Mouse (Mus musculus): ENCODE measurements around the gene Prss41. TPM values are rescaled to one million over a fixed set of nuclear protein-coding genes. Genes with fewer than 3 reads are reported as not detected.
"Not testable (repeated sequence)": the region's sequence is repeated elsewhere in the genome, so short reads cannot be mapped to it uniquely, and the experiment has no call there.

Prss41 gene
- 1.0 and 1.2 TPM in 2 replicates for total RNA-seq (2021)
- long read RNA-seq, partial matches to known transcripts, result 0 of 1 reads
- long read RNA-seq, other reads (novel, unspliced or antisense), result 1 of 1 reads

GRCm38 (mm10) chr17:23843812-23844273 is at the start of gene Prss41, which contains the start of gene Prss32:
Prss41 (minus strand) TSS chr17:23844172.
Prss32 (plus strand) TSS chr17:23843855.
- peak; percentile 66 for DNase-seq

DNA sequence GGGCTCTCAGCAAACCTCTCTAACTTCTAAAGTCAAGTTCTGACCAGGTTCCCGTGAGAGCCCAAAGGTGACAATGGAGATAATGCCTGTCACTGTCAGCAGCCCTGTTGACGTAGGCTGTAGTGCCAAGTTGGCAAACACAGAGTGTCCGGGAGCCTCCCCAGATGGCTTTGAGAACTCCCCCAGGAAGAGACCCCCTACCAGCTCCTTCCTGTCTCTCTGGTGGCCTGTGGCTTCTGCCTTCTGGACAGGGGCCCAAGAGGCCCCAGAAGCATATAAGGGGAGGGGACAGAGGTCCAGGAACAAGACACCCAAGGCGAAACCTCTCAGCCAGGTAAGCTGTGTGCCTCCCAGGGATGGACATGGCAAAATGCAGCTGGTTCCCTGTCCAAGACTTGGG is 36.6 kb upstream of the Prss41 start, which contains the start of the genes Dcpp1 and Dcpp2:
TSS of gene Dcpp1 (plus strand) at position 301 of the 400 bp plus-strand sequence.
TSS of gene Dcpp2 (plus strand) at position 305 of the 400 bp plus-strand sequence.
- DNase-seq, result not testable (repeated sequence)

GRCm38 (mm10) chr17:23877166-23877565 is 33.2 kb upstream of the Prss41 start:
- DNase-seq, result no peak

DNA sequence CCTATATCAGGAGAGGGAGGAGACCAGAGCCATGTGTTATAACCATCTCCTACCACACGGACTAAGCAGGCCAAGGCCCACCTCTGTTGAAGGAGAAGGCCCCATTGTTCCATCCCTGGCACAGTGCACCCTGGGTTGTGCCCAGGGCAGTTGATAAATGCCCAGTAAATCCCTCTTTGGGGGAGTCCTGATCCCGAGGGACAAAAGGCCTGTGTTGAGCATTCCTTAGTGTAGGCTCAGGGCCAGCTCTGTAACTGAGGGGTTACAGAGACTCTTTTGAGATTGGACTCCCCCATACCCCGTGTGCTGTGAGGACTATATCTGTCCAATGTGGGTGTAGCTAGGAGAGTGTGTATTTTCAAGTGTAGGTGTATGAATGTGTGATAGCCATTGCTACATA is 32.8 kb upstream of the Prss41 start:
- no peak for DNase-seq

- DNase-seq, result peak; percentile 47
Observed at GRCm38 (mm10) chr17:23873884-23874856, 30.2 kb upstream of the Prss41 start.

GRCm38 (mm10) chr17:23868513-23868912 is 24.5 kb upstream of the Prss41 start:
- DNase-seq, result peak; percentile 15

DNA sequence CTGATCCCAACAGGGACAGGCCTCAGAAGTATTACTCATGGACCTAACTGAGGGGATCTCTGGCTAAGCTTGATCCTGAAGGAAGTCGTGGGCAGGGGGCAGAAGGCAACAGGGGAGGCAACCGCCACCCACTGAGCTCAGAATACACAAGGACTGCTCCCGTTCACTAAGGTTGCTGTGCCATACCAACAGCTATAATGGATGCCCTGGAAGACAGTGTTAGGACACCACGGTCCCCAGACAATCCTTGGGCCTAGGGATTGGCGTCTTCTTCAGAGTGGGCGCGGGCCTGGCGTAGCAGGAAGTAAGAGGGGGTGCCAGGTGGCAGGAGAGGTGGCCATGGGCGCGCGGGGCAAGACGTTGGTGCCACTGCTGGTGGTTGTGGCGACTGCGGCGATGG is 23.8 kb upstream of the Prss41 start, which contains the start of gene Prss21:
TSS of gene Prss21 (plus strand) at position 301 of the 400 bp plus-strand sequence.
- DNase-seq, result no peak

GRCm38 (mm10) chr17:23862926-23863325 is 19.0 kb upstream of the Prss41 start:
- DNase-seq, result peak; percentile 28

- DNase-seq, result no peak
Observed at GRCm38 (mm10) chr17:23857913-23858312, 13.9 kb upstream of the Prss41 start.

GRCm38 (mm10) chr17:23857193-23857592 is 13.2 kb upstream of the Prss41 start:
- no peak for DNase-seq

DNA sequence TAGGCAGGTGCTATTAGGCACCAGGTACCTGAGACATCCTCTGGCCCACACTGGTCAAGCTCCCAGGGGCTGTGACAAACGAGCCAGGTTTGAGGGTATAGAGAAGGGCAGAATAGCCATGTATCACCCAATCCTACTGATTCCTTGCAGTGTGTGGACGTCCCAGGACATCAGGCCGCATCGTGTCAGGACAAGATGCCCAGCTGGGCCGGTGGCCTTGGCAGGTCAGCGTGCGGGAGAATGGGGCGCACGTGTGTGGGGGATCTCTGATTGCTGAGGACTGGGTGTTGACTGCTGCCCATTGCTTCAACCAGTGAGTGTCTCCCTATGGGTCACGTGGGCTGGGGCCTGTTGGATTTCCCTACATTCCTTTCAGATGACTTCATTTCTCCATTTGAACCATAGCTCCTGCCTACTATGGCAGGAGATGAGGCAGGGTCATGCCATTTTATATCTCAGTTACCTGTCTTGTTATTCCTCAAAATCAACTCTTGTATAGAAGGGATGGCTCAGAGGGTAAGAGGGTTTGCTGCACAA is 10.3 kb upstream of the Prss41 start:
- DNase-seq, result no peak

DNA sequence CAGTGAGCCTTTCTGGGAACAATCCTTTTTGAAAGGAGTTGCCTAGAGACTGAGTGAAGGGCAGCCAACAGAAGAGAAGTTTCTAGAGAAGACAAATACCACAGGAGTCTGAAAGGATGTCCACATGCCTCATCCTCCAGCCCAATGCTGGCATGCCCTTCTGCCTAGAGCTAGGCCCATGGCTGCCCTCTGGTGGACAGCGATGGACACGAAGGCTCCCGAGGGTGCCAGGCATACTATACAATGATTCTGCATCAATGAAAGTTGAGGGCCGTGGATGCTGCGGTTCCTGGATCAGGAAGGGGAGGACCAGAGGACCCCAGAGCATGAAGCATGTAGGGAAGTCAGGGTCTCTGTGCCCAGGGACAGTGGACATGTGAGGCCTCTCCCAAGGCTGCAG is 9.3 kb upstream of the Prss41 start:
- DNase-seq, result peak; percentile 68

GRCm38 (mm10) chr17:23850853-23851749 is 7.1 kb upstream of the Prss41 start:
- peak; percentile 67 for DNase-seq

GRCm38 (mm10) chr17:23850028-23850427 is 6.1 kb upstream of the Prss41 start:
- DNase-seq, result no peak

DNA sequence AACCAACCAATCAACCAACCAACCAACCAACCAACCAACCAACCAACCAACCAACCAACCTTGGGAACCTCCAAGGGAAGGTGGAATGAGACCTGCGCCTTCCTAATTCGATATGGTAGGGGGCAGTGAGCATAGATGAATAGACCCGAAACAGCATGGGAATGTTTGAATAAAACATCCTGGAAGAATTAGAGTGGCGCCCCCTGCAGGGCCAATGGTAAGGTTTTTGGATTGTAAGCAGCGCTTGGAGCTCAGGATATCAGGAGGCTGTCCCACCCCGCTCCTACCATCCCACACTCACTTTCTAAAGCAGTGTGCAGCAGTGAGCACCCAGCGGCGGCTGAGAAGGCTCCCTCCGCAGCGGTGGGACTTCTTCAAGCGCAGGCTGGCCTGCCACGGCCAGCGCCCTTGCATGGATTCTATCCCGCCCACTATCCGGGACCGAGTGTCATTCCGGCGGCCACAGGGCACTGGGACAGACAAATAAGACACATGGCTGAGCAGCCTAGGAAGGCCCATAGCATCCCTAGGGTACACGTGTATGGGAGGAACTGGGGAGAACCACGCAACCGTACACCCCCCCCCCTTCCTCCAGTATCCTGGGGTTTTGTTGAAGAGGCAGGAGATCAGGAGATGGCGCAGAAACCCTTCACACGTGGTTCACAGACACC is 696 bp downstream of the Prss41 start:
- DNase-seq, result no peak

DNA sequence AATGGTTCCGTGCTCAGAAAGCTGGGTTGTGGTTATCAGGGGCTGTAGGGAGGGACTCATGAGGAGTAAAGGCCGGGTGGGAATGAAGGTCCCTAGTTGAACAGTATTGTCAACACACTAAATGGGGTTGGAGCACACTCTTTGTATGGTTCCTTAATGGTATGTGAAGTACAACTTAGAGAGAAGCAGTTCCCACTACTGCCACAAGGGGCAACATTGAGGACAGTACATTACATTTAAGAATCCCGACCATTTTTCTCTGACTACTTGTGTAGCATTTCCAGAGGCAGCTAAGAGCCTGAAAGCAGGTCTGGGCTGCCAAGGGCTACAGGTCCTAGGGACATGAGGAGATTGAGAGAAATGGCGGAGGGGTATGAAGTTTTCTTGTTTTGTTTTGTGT is 2.8 kb downstream of the Prss41 start:
- DNase-seq, result peak; percentile 46

GRCm38 (mm10) chr17:23836006-23836575 is 7.9 kb downstream of the Prss41 start, which contains the start of gene Prss33:
Prss33 (minus strand) TSS chr17:23836056.
- DNase-seq, result no peak

DNA sequence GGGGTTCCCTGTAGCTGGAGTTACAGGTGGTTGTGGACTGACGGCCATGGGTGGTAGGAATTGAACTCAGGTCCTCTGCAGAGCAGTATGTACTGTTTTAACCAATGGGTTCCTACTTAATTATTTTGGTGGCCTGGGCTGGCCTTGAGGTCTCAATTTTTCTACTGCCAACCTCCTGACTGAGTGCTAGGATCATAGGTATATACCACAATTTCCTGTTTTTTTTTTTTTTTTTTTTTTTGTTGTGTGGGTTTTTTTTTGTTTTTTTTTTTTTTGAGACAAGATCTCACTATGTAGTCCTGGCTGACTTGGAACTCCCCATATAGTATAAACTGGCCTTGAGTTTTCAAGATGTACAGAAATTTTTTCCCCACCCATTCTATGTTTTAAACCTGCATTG is 12.8 kb downstream of the Prss41 start:
- DNase-seq, result no peak

GRCm38 (mm10) chr17:23829064-23829619 is 14.8 kb downstream of the Prss41 start, which contains the start of gene Elob:
Elob (minus strand) TSS chr17:23829136.
- DNase-seq, result peak; percentile 84

DNA sequence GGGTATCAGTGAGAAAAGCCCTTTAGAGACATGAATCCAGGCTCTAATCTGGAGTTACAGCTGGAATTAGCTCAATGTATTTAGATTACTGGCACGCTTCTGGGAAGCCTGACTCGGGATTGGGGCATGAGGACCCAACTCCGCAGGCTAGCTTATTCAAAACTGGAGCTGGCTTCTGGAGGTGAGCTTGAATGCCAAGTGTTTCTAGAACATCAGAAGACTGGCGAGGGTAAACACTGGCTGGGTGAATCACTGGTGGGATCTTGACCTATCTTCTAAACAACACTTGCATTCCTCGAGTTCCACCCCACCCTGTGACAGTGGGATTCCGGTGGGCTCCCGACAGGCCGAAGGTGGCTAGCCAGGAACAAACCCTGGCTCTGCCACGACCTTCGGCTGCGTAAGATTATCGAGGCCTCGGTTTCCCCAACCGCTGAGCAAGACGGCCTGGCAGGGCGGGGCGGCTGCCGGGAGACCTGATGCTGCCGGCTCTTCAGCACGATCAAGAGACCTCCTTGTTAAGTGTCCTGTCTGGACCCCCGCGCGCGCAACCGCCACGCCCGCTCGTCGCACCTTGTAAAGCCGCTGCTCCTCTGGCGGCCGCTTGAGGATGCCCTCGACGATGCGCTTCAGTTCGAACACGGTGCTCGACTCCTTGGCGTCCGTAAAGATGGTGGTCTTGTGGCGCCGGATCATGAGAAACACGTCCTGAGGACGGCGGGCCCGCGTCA is 15.5 kb downstream of the Prss41 start:
- peak; percentile 52 for DNase-seq

All from adrenal gland, postnatal 25 days (tissue).